Mouse (Mus musculus) neural tube, embryonic 13.5 days (tissue): ENCODE results near the gene Slc7a1. TPM values are rescaled to one million over a fixed set of nuclear protein-coding genes. Genes with fewer than 3 reads are reported as not detected.

Experiments used
- ATAC-seq: fragments of 200-750 bp; cut with Nextera tagmentation; 2 replicates; pipeline ENCODE4 v1.8.0; 2017; ENCODE audit warnings: low read depth, mild to moderate bottlenecking, moderate TSS enrichment, moderate library complexity
- H3K27ac ChIP-seq: fragments of 300-500 bp; sonication (generic); replicated peaks from 2 replicates; pipeline ENCODE4 v1.5.1; 2015; ENCODE audit warnings: moderate library complexity, mild to moderate bottlenecking, inconsistent platforms
- H3K27me3 ChIP-seq: fragments of 300-500 bp; sonication (generic); 2 replicates; pipeline ENCODE4 v1.6.1; 2015; ENCODE audit warnings: mild to moderate bottlenecking, inconsistent platforms
- H3K36me3 ChIP-seq: fragments of 300-500 bp; sonication (generic); 2 replicates; pipeline ENCODE4 v1.6.1; 2015; ENCODE audit warnings: mild to moderate bottlenecking, inconsistent platforms
- H3K4me1 ChIP-seq: fragments of 300-500 bp; sonication (generic); replicated peaks from 2 replicates; pipeline ENCODE4 v1.6.1; 2015; ENCODE audit warnings: inconsistent platforms
- H3K4me2 ChIP-seq: fragments of 300-500 bp; sonication (generic); 2 replicates; pipeline ENCODE4 v1.6.1; 2015; ENCODE audit warnings: inconsistent platforms, mild to moderate bottlenecking, moderate library complexity
- H3K4me3 ChIP-seq: fragments of 300-500 bp; sonication (generic); 2 replicates; pipeline ENCODE4 v1.5.1; 2015; ENCODE audit warnings: mild to moderate bottlenecking, inconsistent platforms
- H3K9ac ChIP-seq: fragments of 300-500 bp; sonication (generic); 2 replicates; pipeline ENCODE4 v1.6.1; 2015; ENCODE audit warnings: moderate library complexity, mild to moderate bottlenecking, inconsistent platforms
- H3K9me3 ChIP-seq: fragments of 300-500 bp; sonication (generic); 2 replicates; pipeline ENCODE4 v1.6.1; 2016; ENCODE audit warnings: inconsistent platforms
- WGBS: fragments of 180-500 bp; shearing (Covaris S2); methylation state at CpG from one replicate; pipeline ENCODE4 v1.1.7; 2015; 5-methylcytosine and 5-hydroxymethylcytosine counted together
- polyA plus RNA-seq: library from polyadenylated mRNA; unstranded; fragments of >200 nt; fragmentation: Nextera tagmentation; extraction: Ambion mirVana; gene quantifications from 2 replicates; pipeline ENCODE4 v1.2.1, GENCODE M21; 2015

The Slc7a1 gene
- polyA plus RNA-seq, 1 experiment from 2014 or later = 31.8 TPM

DNA sequence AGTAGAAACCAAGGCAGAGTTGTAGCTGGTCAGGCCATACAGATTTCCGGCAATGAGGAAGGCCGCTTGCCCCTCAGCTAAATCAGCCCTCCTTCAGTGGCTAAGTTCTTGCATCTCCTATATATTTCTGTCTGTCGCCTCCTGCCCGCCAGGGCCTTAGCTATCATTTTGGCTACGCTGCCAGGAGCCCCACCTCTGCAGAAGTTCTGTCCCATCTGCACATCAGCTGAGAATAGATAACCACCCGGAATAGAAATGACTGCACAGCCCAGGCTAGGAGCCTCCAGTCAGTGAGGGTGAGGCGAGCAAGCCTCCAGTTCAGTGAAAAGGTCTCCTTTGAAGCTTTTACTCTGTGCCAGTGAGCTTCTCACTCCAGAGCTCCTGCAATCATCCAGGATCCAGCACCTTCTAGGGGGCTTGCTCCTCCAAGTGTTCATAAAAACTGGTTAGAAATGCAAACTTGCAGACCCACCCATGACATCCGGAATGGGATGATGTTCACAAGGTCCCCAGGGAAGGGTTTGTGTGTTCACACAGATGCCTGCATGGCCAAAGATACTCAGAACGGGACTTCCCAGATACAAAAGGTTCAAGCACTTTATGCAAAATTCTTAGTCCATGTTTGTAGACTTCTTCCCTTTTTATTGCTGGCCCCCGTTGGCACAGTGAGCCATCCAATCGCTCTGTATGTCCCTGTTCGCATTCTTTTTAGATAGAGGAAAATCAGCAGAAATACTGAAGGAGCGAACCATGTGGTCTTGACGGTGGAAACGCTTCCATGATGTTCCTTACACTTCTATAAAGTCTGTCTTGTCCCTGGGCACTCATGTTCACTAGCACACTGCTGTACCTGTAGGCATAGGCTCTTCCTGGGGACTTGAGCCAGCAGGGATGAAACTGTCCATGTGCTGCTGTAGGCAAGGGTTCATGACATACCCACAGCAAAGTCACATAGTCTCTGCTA is 10.4 kb downstream of the Slc7a1 start:
- 92% methylated on average over 15 of the region's 15 CpGs for WGBS
- H3K36me3 ChIP-seq = no peaks in the 10 kb centered on the region
- peaks cover 7% of the 10 kb centered on the region; the same call in 1 of the 2 replicates for H3K4me1 ChIP-seq
- H3K4me3 ChIP-seq = no peak overlapping the region
- no peak overlapping the region; the same call in 1 of the 2 replicates for H3K4me2 ChIP-seq
- H3K9me3 ChIP-seq = no peaks in the 10 kb centered on the region
- H3K27ac ChIP-seq = no peak overlapping the region
- no peaks in the 10 kb centered on the region for H3K27me3 ChIP-seq
- no peak overlapping the region for H3K9ac ChIP-seq
- ATAC-seq = no peak

DNA sequence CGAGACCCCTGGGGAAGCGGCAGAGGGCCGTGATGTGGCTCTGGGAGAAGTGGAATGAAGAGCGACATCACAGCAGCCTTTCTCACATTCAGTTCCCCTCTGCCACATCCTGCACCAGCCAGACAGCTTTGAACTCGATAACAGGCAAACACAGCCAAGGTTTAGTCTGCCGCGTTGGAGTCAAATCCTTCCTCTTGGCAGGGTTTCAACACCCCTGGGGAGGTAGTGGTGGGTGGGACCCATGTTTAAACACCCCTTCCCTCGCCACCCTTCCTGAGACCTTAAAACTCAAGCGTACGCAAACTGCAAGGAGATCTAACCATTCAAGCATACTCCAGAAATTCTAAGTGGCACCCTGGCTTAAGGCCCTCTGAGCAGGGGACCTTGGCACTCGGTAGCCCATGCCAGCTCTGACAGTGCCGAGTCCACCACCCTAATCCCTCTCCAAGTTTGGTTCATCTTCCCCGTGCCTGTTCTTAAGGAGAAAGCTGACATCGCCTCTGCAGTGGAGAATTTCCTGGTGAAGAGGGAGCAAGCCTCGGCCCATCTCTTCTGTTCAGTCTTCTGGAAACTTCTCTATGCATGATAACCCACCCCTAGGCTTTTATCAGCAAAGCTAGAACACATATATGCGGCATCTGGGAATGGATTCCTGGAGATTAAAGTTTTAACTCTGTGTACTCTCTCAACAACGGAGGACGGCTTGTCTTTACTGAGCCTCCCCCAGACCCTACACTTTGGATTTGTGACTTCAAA is 11.3 kb downstream of the Slc7a1 start:
- no peak for ATAC-seq
- Histone ChIP-seq H3K4me1 (peaks cover 16% of the 10 kb centered on the region; the same call in 1 of the 2 replicates), H3K4me3 (no peak overlapping the region), H3K9me3 (no peaks in the 10 kb centered on the region), H3K27me3 (no peaks in the 10 kb centered on the region), H3K27ac (no peak overlapping the region), H3K36me3 (no peaks in the 10 kb centered on the region), H3K9ac (no peak overlapping the region), H3K4me2 (no peak overlapping the region)
- WGBS = 92% methylated on average over 18 of the region's 18 CpGs

DNA sequence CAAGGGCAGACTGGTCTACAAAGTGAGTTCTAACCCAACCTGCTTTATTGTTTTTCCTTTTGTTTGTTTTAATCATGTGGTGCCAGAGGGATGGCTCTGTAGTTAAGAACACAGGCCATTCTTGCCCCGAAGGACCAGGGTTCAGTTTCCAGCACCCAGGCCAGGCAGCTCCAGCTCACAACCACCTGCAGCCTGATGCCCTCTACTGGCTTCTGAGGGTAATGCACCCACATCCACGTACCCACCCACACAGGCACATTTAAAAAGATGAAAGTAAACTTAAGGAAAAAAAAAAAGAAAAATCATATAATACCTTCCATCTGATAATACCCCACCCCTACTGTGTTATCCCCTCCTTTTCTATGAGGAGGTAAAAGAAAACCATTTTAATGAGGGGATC is 11.9 kb downstream of the Slc7a1 start:
- WGBS = 93% methylated on average over 2 of the region's 2 CpGs
- no peak for ATAC-seq

DNA sequence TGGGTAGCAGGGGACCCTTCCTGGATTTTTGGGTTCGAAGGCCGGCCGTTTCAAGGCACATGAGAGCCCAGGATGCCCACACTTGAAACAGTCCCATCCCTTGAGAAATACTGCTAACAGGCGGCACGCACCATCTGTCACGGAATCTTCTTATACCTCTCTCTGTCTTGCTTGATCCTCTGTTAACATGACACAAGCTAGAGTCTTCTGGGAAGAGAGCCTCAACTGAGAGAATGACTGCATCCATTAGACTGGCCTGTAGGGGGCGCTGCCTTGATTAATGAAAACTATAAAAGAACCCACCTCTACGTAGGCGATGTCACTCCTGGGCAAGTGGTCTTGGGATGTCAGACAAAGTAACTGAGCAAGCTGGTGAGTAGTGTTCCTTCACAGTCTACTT is 13.2 kb downstream of the Slc7a1 start:
- Histone ChIP-seq H3K4me1 (peaks cover 16% of the 10 kb centered on the region; the same call in 1 of the 2 replicates), H3K27me3 (no peaks in the 10 kb centered on the region), H3K36me3 (no peaks in the 10 kb centered on the region), H3K27ac (no peak overlapping the region), H3K4me2 (no peak overlapping the region), H3K9me3 (no peaks in the 10 kb centered on the region), H3K4me3 (no peak overlapping the region), H3K9ac (no peak overlapping the region)
- ATAC-seq = no peak
- WGBS = 88% methylated on average over 9 of the region's 9 CpGs

More for the DNA sequence above, 11.9 kb downstream of the Slc7a1 start:
- Histone ChIP-seq H3K27ac (no peak overlapping the region), H3K4me3 (no peak overlapping the region), H3K9me3 (no peaks in the 10 kb centered on the region), H3K27me3 (no peaks in the 10 kb centered on the region), H3K4me2 (no peak overlapping the region), H3K4me1 (peaks cover 16% of the 10 kb centered on the region; the same call in 1 of the 2 replicates), H3K36me3 (no peaks in the 10 kb centered on the region), H3K9ac (no peak overlapping the region)

DNA sequence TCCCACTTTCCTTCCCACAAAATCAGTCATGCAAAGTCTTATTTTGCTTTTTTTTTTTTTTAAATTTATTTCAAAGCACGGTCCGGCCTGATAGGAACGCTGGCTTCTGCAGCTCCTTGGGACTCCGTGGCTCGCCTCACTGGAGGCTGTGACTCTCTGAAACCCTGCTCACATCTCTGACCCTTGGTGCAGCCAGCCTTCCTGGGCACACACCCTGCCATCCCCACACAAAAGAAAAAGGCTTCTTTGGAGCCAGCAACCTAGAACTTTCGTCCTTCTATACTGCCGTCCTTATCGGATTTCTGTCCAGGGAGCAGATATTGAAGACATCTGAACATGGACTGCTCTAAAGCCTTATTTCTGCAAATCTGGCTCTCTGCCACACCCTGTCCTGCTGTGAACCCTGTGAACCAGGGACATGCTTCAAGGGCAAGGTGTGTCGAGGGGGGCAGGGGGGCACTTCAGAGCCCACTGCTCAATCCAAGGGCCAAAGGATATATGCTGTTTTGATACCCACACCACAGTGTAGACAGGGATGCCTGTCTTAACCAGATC is 15.1 kb downstream of the Slc7a1 start:
- H3K36me3 ChIP-seq = no peaks in the 10 kb centered on the region
- no peak overlapping the region for H3K4me3 ChIP-seq
- H3K4me1 ChIP-seq = peaks cover 16% of the 10 kb centered on the region; the same call in 1 of the 2 replicates
- H3K9ac ChIP-seq = no peak overlapping the region
- no peak overlapping the region for H3K4me2 ChIP-seq
- H3K9me3 ChIP-seq = no peaks in the 10 kb centered on the region
- 0 out of 2 replicates have a peak overlapping the region, but pooled peaks have one; percentile 14 for H3K27ac ChIP-seq
- 84% methylated on average over 9 of the region's 9 CpGs for WGBS
- no peak for ATAC-seq
- H3K27me3 ChIP-seq = no peaks in the 10 kb centered on the region

DNA sequence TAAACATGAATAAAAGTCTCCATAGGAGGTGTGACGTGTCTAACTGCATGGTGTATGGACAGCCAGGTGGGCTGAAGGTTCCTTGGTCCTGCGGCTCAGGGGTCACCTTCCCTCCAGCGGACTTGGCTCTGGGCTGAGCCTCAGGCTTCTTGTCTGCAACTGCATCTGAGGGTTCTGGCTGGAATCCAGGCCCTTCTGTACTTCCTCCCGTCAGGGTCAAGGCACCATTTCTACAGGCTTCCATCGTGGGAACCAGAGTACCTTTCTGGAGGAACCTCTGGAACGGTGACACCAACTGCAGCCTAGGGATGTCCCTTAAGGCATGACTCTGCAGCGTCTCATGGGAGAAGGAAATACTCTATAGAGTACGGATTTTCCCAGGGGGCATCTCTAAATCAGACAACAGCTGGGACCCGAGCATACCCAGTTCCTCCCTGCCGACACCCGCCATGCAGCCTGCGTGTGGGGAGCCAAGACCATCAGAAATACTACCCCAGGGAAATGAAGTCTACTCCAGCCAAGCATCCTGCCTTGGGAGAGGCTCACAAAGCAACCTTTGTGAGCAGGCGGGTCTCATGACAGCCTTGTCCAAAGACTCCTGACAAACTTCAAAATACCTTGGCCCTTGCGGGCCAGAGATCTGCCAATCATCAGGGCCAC is 15.7 kb downstream of the Slc7a1 start:
- no peaks in the 10 kb centered on the region for H3K36me3 ChIP-seq
- peaks cover 16% of the 10 kb centered on the region; the same call in 1 of the 2 replicates for H3K4me1 ChIP-seq
- 74% methylated on average over 14 of the region's 14 CpGs for WGBS
- H3K27me3 ChIP-seq = no peaks in the 10 kb centered on the region
- ATAC-seq = no peak
- no peak overlapping the region for H3K4me3 ChIP-seq
- no peak overlapping the region for H3K27ac ChIP-seq
- no peak overlapping the region for H3K9ac ChIP-seq
- no peaks in the 10 kb centered on the region for H3K9me3 ChIP-seq
- H3K4me2 ChIP-seq = no peak overlapping the region

DNA sequence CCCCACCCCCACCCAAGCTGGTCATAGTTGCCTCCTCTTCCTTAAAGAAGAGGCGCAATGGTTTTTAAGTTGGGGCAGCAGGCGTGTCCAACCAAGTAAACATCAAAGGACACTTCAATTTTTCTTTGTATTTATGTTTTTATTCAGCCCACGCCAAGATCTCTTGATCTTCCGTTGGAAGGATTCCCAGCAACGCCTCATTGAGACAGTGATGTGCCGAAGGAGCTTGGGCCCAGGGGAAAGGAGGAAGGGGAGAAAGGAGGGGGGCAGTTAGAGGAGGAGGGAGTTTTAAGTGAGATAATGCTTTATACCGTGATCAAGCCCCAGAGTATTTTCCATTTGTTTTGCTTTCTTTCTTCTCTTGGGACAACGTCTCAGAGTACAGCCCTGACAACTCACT is 18.6 kb downstream of the Slc7a1 start:
- 78% methylated on average over 8 of the region's 8 CpGs for WGBS
- H3K4me3 ChIP-seq = no peak overlapping the region

DNA sequence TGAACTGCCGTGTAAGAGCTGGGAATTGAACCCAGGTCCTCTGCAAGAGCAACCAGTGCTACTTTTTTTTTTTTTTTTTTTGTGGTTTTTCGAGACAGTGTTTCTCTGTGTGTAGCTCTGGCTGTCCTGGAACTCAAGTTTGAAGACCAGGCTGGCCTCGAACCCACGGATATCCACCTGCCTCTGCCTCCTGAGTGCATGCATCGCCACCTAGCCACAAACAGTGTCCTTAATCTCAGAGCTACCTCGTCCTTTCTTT is 19.5 kb downstream of the Slc7a1 start:
- Histone ChIP-seq H3K9me3 (peaks cover 4% of the 10 kb centered on the region; the same call in 1 of the 2 replicates), H3K4me2 (no peak overlapping the region), H3K36me3 (no peaks in the 10 kb centered on the region), H3K27ac (no peak overlapping the region), H3K4me3 (no peak overlapping the region), H3K4me1 (peaks cover 16% of the 10 kb centered on the region; the same call in 1 of the 2 replicates), H3K27me3 (no peaks in the 10 kb centered on the region), H3K9ac (no peak overlapping the region)
- ATAC-seq = no peak
- WGBS = 95% methylated on average over 6 of the region's 6 CpGs

More for the DNA sequence above, 18.6 kb downstream of the Slc7a1 start:
- H3K9ac ChIP-seq = no peak overlapping the region
- no peak for ATAC-seq
- no peaks in the 10 kb centered on the region for H3K36me3 ChIP-seq
- no peaks in the 10 kb centered on the region for H3K27me3 ChIP-seq
- no peak overlapping the region for H3K27ac ChIP-seq
- H3K4me2 ChIP-seq = no peak overlapping the region
- H3K9me3 ChIP-seq = no peaks in the 10 kb centered on the region
- H3K4me1 ChIP-seq = peaks cover 16% of the 10 kb centered on the region; the same call in 1 of the 2 replicates

DNA sequence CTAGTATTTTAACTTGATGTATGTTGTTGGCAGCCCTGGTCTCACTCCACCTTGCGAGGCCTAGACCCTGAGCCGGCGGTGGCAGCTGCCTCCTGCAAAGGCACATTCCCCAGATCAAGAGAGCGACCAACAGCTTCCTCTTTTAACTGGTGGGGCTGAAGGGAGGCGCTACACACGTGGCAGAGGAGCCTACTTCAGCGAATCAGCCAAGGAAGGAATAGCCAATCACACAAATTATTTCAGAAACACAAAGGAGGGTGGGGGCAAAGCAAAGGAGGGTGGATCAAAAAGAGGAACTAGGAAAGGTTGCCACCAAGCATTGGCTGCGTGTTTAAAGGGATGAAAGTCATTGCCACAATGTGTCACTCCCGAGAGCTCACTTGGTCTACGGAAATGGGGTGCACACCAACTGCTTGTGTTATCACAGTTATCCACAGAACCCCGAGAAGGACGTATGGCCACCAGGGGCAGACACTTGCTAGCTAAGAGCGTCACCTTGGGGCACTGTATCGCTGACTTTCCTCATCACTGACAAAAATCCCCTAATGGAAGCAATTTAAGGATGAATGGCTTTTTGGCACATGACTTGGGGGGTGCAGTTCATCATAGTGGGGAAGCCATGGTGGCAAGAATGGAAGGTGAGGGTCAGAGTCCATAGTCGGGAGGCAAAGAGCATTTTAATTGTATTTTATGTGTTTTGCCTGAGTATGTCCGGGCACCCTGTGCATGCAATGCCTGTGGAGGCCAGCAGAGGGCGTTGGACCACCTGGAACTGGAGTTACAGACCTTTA is 20.1 kb downstream of the Slc7a1 start:
- H3K9ac ChIP-seq = no peak overlapping the region
- no peak overlapping the region for H3K4me3 ChIP-seq
- 88% methylated on average over 17 of the region's 17 CpGs for WGBS
- peaks cover 4% of the 10 kb centered on the region; the same call in 1 of the 2 replicates for H3K9me3 ChIP-seq
- H3K36me3 ChIP-seq = no peaks in the 10 kb centered on the region
- H3K4me2 ChIP-seq = no peak overlapping the region
- no peak overlapping the region for H3K27ac ChIP-seq
- ATAC-seq = no peak
- H3K4me1 ChIP-seq = peaks cover 12% of the 10 kb centered on the region; the same call in 1 of the 2 replicates
- no peaks in the 10 kb centered on the region for H3K27me3 ChIP-seq

DNA sequence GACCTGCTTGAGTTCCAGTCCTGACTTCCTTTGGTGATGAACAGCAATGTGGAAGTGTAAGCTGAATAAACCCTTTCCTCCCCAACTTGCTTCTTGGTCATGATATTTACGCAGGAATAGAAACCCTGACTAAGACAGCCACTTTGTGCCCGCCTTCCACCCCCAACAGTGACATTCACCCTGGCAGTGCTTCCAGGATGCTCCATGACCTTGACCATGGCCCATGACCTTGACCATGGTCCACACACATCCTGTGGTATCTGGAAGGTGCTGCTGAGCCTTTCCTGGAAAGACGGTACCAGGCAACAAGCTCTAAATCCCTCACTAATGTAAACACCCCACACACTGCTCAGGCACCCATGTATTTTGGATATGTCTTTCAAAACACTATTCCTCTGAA is 21.0 kb downstream of the Slc7a1 start:
- Histone ChIP-seq H3K4me1 (0 out of 2 replicates have a peak, but pooled peaks cover 3% of the 10 kb centered on the region), H3K4me2 (no peak overlapping the region), H3K27me3 (no peaks in the 10 kb centered on the region), H3K9ac (no peak overlapping the region), H3K27ac (no peak overlapping the region), H3K9me3 (peaks cover 4% of the 10 kb centered on the region; the same call in 1 of the 2 replicates), H3K4me3 (no peak overlapping the region), H3K36me3 (no peaks in the 10 kb centered on the region)
- 88% methylated on average over 3 of the region's 3 CpGs for WGBS
- no peak for ATAC-seq

DNA sequence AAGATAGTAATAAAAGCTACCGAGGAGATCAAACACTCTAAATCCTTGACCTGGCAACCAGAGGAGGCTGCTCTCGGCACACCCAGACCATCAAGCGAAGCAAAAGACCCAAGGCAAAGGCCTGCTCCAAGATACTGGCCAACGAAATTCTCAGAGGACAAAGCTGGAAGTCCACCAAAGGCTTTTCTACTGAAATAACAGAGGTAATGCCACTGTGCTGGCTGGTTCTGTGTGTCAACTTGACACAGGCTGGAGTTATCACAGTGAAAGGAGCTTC is 21.5 kb downstream of the Slc7a1 start:
- H3K27me3 ChIP-seq = no peaks in the 10 kb centered on the region
- H3K9me3 ChIP-seq = peaks cover 4% of the 10 kb centered on the region; the same call in 1 of the 2 replicates
- no peak for ATAC-seq
- no peaks in the 10 kb centered on the region for H3K4me1 ChIP-seq
- no peaks in the 10 kb centered on the region for H3K36me3 ChIP-seq
- no peak overlapping the region for H3K4me2 ChIP-seq
- H3K27ac ChIP-seq = no peak overlapping the region
- WGBS = 84% methylated on average over 4 of the region's 4 CpGs
- no peak overlapping the region for H3K4me3 ChIP-seq
- H3K9ac ChIP-seq = no peak overlapping the region
